Mouse (Mus musculus) CH12.LX (cell line): Measurements from ENCODE around the gene Psd. TPM values are rescaled to one million over a fixed set of nuclear protein-coding genes. Genes with fewer than 3 reads are reported as not detected.

Experiments used
- DNase-seq: peaks from one replicate; pipeline ENCODE4 v3.0.0-alpha.2; 2013; ENCODE audit errors: extremely low read depth
- H3K27ac ChIP-seq: 2 replicates; pipeline ENCODE4 v1.5.1; 2012; ENCODE audit warnings: low read depth, mild to moderate bottlenecking, control low read depth, moderate library complexity; ENCODE audit not compliant: insufficient read depth
- H3K27me3 ChIP-seq: replicated peaks from 2 replicates; pipeline ENCODE3; 2012; ENCODE audit warnings: inconsistent platforms
- H3K36me3 ChIP-seq, 2 experiments: replicated peaks in 1 of 2; 2 replicates each; pipeline versions ENCODE3 to v1.6.1; 2012; ENCODE audit warnings: inconsistent platforms in 1 of 2, low read length in 1 of 2, mild to moderate bottlenecking in 1 of 2, mixed read lengths in 1 of 2, moderate library complexity in 1 of 2; ENCODE audit not compliant: control insufficient read depth in 1 of 2, insufficient read depth in 1 of 2
- H3K4me1 ChIP-seq, 2 experiments: 2 replicates each; pipeline ENCODE4 v1.6.1; 2012; ENCODE audit warnings: inconsistent platforms in 1 of 2, moderate library complexity in 1 of 2; ENCODE audit not compliant: insufficient read depth in 2 of 2, control insufficient read depth in 1 of 2
- H3K4me2 ChIP-seq: 2 replicates; pipeline ENCODE4 v1.6.1; 2012; ENCODE audit warnings: low read depth, mild to moderate bottlenecking, control low read depth; ENCODE audit not compliant: poor library complexity, insufficient read depth, severe bottlenecking
- H3K4me3 ChIP-seq, 3 experiments: fragments of 150-350 bp in 1 of 3; sonication (generic) in 1 of 3; replicated peaks in 1 of 3; 2 replicates each; pipeline versions ENCODE3 to v1.5.1; 2011 to 2012; ENCODE audit warnings: low read depth in 2 of 3, low read length in 2 of 3, mild to moderate bottlenecking in 2 of 3, moderate library complexity in 2 of 3, control low read depth in 1 of 3, improper control_type of control experiment in 1 of 3, inconsistent platforms in 1 of 3, mixed read lengths in 1 of 3; ENCODE audit not compliant: poor library complexity in 1 of 3
- H3K79me2 ChIP-seq: replicated peaks from 2 replicates; pipeline ENCODE4 v1.6.1; 2012; ENCODE audit warnings: mild to moderate bottlenecking, moderate library complexity; ENCODE audit not compliant: control insufficient read depth, poor library complexity, insufficient read depth, severe bottlenecking; ENCODE audit errors: extremely low read depth
- H3K9ac ChIP-seq: 2 replicates; pipeline ENCODE4 v1.6.1; 2012; ENCODE audit warnings: low read depth, mild to moderate bottlenecking, control low read depth, moderate library complexity; ENCODE audit not compliant: insufficient read depth
- H3K9me3 ChIP-seq: replicated peaks from 2 replicates; pipeline ENCODE3; 2012; ENCODE audit warnings: low read length, inconsistent platforms, mixed read lengths
- CHD1 ChIP-seq: IDR thresholded peaks from 2 replicates; pipeline ENCODE4 v1.6.1; 2012; ENCODE audit warnings: low read depth, low read length, improper control_type of control experiment, inconsistent platforms
- CHD2 ChIP-seq: IDR thresholded peaks from 2 replicates; pipeline ENCODE4 v1.6.1; 2011; ENCODE audit warnings: low read length, improper control_type of control experiment
- CTCF ChIP-seq, 2 experiments: IDR thresholded peaks in 1 of 2; conservative IDR thresholded peaks in 1 of 2; 2 replicates each; pipeline ENCODE4 v1.5.1; 2011 to 2012; ENCODE audit warnings: low read depth in 2 of 2, low read length in 2 of 2, improper control_type of control experiment in 1 of 2, inconsistent platforms in 1 of 2, mild to moderate bottlenecking in 1 of 2, moderate library complexity in 1 of 2
- ETS1 ChIP-seq: conservative IDR thresholded peaks from 2 replicates; pipeline ENCODE4 v1.6.1; 2012; ENCODE audit warnings: low read depth, mild to moderate bottlenecking, inconsistent platforms, low read length, improper control_type of control experiment, moderate library complexity
- HCFC1 ChIP-seq: IDR thresholded peaks from 2 replicates; pipeline ENCODE4 v1.6.1; 2012; ENCODE audit warnings: low read depth, mild to moderate bottlenecking, inconsistent platforms, low read length, improper control_type of control experiment
- KAT2A ChIP-seq: IDR thresholded peaks from 2 replicates; pipeline ENCODE4 v1.6.1; 2012; ENCODE audit warnings: low read length, improper control_type of control experiment, inconsistent platforms; ENCODE audit not compliant: insufficient replicate concordance
- MAFK ChIP-seq: IDR thresholded peaks from 2 replicates; pipeline ENCODE4 v1.6.1; 2011; ENCODE audit warnings: low read length, improper control_type of control experiment; ENCODE audit not compliant: insufficient replicate concordance
- MAX ChIP-seq: IDR thresholded peaks from 2 replicates; pipeline ENCODE4 v1.6.1; 2011; ENCODE audit warnings: low read length, improper control_type of control experiment
- MAZ ChIP-seq: IDR thresholded peaks from 2 replicates; pipeline ENCODE4 v1.6.1; 2012; ENCODE audit warnings: low read depth, mild to moderate bottlenecking, inconsistent platforms, low read length, improper control_type of control experiment, moderate library complexity
- MEF2A ChIP-seq: IDR thresholded peaks from 2 replicates; pipeline ENCODE4 v1.6.1; 2014; ENCODE audit warnings: low read depth, mild to moderate bottlenecking, inconsistent platforms, low read length, improper control_type of control experiment, borderline replicate concordance
- NELFE ChIP-seq: IDR thresholded peaks from 2 replicates; pipeline ENCODE4 v1.6.1; 2011; ENCODE audit warnings: low read depth, low read length, improper control_type of control experiment
- POLR2A ChIP-seq: IDR thresholded peaks from 2 replicates; pipeline ENCODE4 v1.6.1; 2011; ENCODE audit warnings: low read depth, mild to moderate bottlenecking, improper control_type of control experiment, low read length
- RCOR1 ChIP-seq: conservative IDR thresholded peaks from 2 replicates; pipeline ENCODE4 v1.6.1; 2012; ENCODE audit warnings: low read depth, mild to moderate bottlenecking, inconsistent platforms, low read length, improper control_type of control experiment
- TBP ChIP-seq: conservative IDR thresholded peaks from 2 replicates; pipeline ENCODE4 v1.6.1; 2011; ENCODE audit warnings: low read depth, low read length, improper control_type of control experiment
- TCF12 ChIP-seq: IDR thresholded peaks from 2 replicates; pipeline ENCODE4 v1.6.1; 2014; ENCODE audit warnings: low read depth, mild to moderate bottlenecking, inconsistent platforms, low read length, improper control_type of control experiment
- USF2 ChIP-seq: conservative IDR thresholded peaks from 2 replicates; pipeline ENCODE4 v1.6.1; 2011; ENCODE audit warnings: low read depth, low read length, improper control_type of control experiment
- ZC3H11A ChIP-seq: IDR thresholded peaks from 2 replicates; pipeline ENCODE4 v1.6.1; 2012; ENCODE audit warnings: low read depth, mild to moderate bottlenecking, inconsistent platforms, low read length, improper control_type of control experiment
- ZKSCAN1 ChIP-seq: IDR thresholded peaks from 2 replicates; pipeline ENCODE4 v1.6.1; 2012; ENCODE audit warnings: low read depth, inconsistent platforms, low read length, improper control_type of control experiment, borderline replicate concordance
- ZMIZ1 ChIP-seq: IDR thresholded peaks from 2 replicates; pipeline ENCODE4 v1.6.1; 2012; ENCODE audit warnings: low read depth, mild to moderate bottlenecking, inconsistent platforms, low read length, improper control_type of control experiment
- ZNF384 ChIP-seq: IDR thresholded peaks from 2 replicates; pipeline ENCODE4 v1.6.1; 2012; ENCODE audit warnings: low read depth, low read length, improper control_type of control experiment, inconsistent platforms
- dilution Hi-C: fragments of 300-500 bp; cut with MboI; formaldehyde crosslinking; loops from 2 replicates; pipeline ENCODE4 v1.14.3; 2020; ENCODE audit warnings: low sequenced_read_pairs; ENCODE audit not compliant: extremely low pct_unique_long_range_greater_than_20kb, extremely low pct_ligation_motif_present
- in situ Hi-C: fragments of 300-500 bp; cut with MboI; formaldehyde crosslinking; loops from 3 replicates; pipeline ENCODE4 v1.14.3; 2019; ENCODE audit warnings: low sequenced_read_pairs, low pct_ligation_motif_present, low pct_unique_long_range_greater_than_20kb, mixed read lengths
- polyA plus RNA-seq: library from polyadenylated mRNA; unstranded; fragments of >175 nt; gene quantifications from 2 replicates; pipeline ENCODE4 v1.2.1, GENCODE M21; 2012; ENCODE audit warnings: low read depth; ENCODE audit not compliant: insufficient read length
- total RNA-seq, 2 experiments: library from RNA; depleted of rRNA; stranded (reverse); fragments of 300-350 nt in 1 of 2; fragments of >200 nt in 1 of 2; gene quantifications; 2 replicates each; pipeline ENCODE4 v1.2.3; 2012 to 2014

Psd gene
- total and polyA plus RNA-seq, 3 experiments: 0.70 to 20.1 (median 2.2) TPM

DNA sequence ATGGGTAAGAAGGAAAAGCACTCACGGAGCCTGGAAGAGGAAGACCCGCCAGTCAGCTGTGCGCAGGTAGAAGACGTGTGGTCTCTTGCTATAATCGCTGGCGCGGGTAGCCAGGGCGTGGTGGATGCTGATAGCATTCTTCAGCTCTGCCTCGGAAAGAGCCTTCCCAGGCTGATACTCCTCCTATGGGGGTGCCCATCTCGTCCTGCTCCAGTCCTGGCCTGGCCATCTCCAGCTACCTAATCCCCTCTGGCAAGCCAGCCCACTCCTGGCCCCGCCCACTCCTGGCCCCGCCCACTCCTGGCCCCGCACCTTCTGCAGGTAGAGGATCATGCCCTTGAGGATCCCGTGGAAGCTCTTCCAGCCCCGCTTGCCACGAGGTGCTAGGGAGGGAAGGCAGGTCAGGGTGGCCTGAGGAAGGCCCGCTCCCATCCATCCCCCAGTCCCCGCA, 12.8 kb downstream of the Psd start:
- Histone ChIP-seq H3K9me3 (peaks cover 8% of the 10 kb centered on the region), H3K27ac (no peak overlapping the region), H3K4me2 (no peak overlapping the region), H3K27me3 (no peaks in the 10 kb centered on the region), H3K79me2 (no peaks in the 10 kb centered on the region), H3K36me3 (peaks cover 53 to 78% of the 10 kb centered on the region in 2 experiments), H3K4me3 (no peak overlapping the region), H3K9ac (no peak overlapping the region), H3K4me1 (peaks cover 0 to 57% of the 10 kb centered on the region in 2 experiments; a peak in 2 of 4 replicates)
- no peak for DNase-seq
- dilution Hi-C loops: no loop called here
- in situ Hi-C loops: no loop called here
- TF ChIP-seq ZMIZ1 (no peak), USF2 (no peak), CHD2 (no peak)

DNA sequence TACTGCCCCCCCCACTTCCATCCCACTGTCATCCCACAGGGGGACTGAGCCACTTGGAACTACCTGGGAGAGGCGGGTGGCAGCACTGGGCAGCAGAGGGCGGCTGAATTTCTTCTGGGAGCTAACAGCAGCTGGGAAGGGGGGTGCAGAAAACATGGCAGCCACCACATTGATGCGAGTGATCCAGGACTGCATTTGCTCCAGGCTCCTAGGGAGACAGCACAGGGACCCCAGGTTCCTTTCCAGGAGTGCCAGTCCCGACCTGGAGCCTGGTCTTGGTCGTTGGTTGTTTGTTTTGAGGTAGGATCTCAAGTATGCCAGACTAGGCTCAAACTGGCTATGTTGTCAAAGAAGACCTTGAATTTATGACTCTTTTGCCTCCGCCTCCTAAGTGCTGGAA, 13.4 kb downstream of the Psd start:
- Histone ChIP-seq H3K9ac (no peak overlapping the region), H3K79me2 (no peaks in the 10 kb centered on the region), H3K4me1 (peaks cover 0 to 52% of the 10 kb centered on the region in 2 experiments; a peak in 2 of 4 replicates), H3K36me3 (peaks cover 59 to 83% of the 10 kb centered on the region in 2 experiments), H3K4me3 (no peak overlapping the region), H3K27ac (no peak overlapping the region), H3K4me2 (no peak overlapping the region), H3K9me3 (peaks cover 8% of the 10 kb centered on the region), H3K27me3 (no peaks in the 10 kb centered on the region)
- TF ChIP-seq ZNF384 (no peak), HCFC1 (no peak), KAT2A (no peak), MEF2A (no peak)
- no peak for DNase-seq
- dilution Hi-C loops (no loop called here), in situ Hi-C loops (no loop called here)

DNA sequence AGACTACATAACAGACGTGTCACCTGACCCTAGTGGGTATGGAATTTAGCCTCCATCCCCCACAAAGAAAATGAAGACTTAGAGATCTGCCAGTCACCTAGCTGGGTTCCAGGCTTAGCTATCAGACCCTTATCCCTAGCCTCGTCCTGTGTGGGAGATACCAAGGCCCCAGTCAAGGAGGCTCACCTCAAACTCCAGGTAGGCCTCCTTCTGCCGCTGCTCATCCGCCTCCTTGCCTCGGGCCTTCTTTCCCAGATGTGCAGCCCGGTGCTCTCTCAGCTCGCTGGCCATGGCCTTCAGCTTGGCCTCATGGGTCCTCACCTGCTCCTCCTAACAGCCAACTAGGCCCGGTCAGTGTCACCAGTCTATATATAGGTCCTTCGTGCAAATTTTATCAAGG, 13.8 kb downstream of the Psd start:
- H3K36me3 ChIP-seq: peaks cover 64 to 84% of the 10 kb centered on the region in 2 experiments
- no peaks in the 10 kb centered on the region for H3K79me2 ChIP-seq
- in situ Hi-C loops (no loop called here), dilution Hi-C loops (no loop called here)
- TF ChIP-seq CHD1: no peak
- no peak for TF ChIP-seq NELFE
- no peak for TF ChIP-seq MAFK
- TF ChIP-seq POLR2A: no peak
- TF ChIP-seq ZKSCAN1: no peak
- no peak for TF ChIP-seq MEF2A
- no peak for TF ChIP-seq RCOR1
- TF ChIP-seq USF2: no peak
- no peak for TF ChIP-seq MAX
- TF ChIP-seq TCF12: no peak
- TF ChIP-seq ZNF384: no peak
- TF ChIP-seq ZC3H11A: no peak
- TF ChIP-seq TBP: no peak
- TF ChIP-seq ETS1: no peak
- TF ChIP-seq MAZ: no peak
- TF ChIP-seq CTCF (conservative IDR thresholded peaks at IDR 0.05 in 1 of 2, IDR thresholded peaks at IDR 0.05 in 1 of 2; ENCODE audit: low read depth in 2 of 2, low read length in 2 of 2): no peak
- no peak overlapping the region for H3K9ac ChIP-seq
- H3K4me2 ChIP-seq: no peak overlapping the region
- no peak for DNase-seq
- no peak overlapping the region for H3K27ac ChIP-seq
- H3K4me3 ChIP-seq: no peak overlapping the region
- peaks cover 6% of the 10 kb centered on the region for H3K9me3 ChIP-seq
- no peaks in the 10 kb centered on the region for H3K27me3 ChIP-seq
- H3K4me1 ChIP-seq: peaks cover 0 to 50% of the 10 kb centered on the region in 2 experiments; a peak in 2 of 4 replicates
